Mouse (Mus musculus): ENCODE measurements at regions not wholly inside any gene's neighbourhood (a gene's known extent, or its start where the extent isn't known, plus 50 kb on each side); places are given as distances from the start of the nearest gene placed in this dataset.

DNA sequence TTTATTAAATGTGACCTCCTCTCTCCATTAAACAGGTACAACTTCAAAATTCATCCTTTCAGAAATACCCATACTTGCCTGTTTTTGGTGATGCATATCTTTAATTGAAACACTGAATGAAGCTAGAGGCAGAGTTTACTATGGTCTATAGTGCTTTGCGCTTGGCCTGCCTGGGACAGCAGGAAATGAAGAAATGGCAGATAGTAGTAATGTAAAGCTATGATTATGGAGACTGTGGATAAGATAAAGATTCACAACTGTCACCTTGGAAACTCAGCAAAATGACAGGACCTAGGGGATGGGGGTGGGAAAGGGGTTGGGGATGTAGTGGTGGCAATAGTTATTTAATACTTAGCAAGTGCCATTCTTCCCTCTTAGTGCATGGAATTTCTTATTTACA is 352.7 kb upstream of the Mgat4c start:
- WGBS: 93% methylated on average over 1 of the region's 1 CpGs
- H3K27ac ChIP-seq (ENCODE audit: low read depth, low read length): no peak overlapping the region
- ATAC-seq (replicated peaks; ENCODE audit: low FRiP score) (no peak), DNase-seq (ENCODE audit: low spot score) (no peak)
- H3K4me3 ChIP-seq (ENCODE audit: low read depth, low read length): no peak overlapping the region
- H3K9ac ChIP-seq (ENCODE audit: low read length): no peak overlapping the region
- no peaks in the 10 kb centered on the region for H3K4me1 ChIP-seq (replicated peaks; ENCODE audit: control insufficient read depth, insufficient read depth, low read length)
- no peaks in the 10 kb centered on the region for H3K36me3 ChIP-seq (ENCODE audit: control insufficient read depth, insufficient read depth, low read length)
- H3K27me3 ChIP-seq (ENCODE audit: control insufficient read depth, insufficient read depth, low read length): no peaks in the 10 kb centered on the region
- no peaks in the 10 kb centered on the region for H3K9me3 ChIP-seq (ENCODE audit: control insufficient read depth, low read length)
- no peak overlapping the region for H3K4me2 ChIP-seq (ENCODE audit: low read depth, low read length, severe bottlenecking)

DNA sequence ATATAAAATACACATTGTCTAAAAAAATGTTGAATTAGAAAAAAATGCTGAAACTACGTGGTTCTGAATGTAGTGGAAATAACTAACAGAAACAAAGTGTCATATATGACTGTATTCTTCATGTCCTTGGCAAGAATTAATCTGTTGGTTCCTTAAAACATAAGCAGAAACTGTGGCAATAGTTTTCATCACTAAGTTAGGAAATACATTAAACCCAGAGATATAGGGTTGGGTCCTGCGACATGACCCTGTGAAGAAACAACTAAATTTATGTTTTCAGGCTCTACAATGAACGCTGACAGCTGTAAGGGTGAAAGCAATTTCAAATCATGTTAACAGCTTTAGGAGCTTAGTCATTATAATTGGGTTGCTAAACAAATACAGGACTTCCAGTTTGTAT is 351.2 kb upstream of the Mgat4c start:
- no peak overlapping the region for H3K9ac ChIP-seq (ENCODE audit: low read length)
- WGBS: 82% methylated on average over 3 of the region's 3 CpGs
- DNase-seq (ENCODE audit: low spot score): no peak
- H3K4me1 ChIP-seq (replicated peaks; ENCODE audit: control insufficient read depth, insufficient read depth, low read length): no peaks in the 10 kb centered on the region
- H3K4me3 ChIP-seq (ENCODE audit: low read depth, low read length): no peak overlapping the region
- no peak overlapping the region for H3K4me2 ChIP-seq (ENCODE audit: low read depth, low read length, severe bottlenecking)
- H3K36me3 ChIP-seq (ENCODE audit: control insufficient read depth, insufficient read depth, low read length): no peaks in the 10 kb centered on the region
- H3K27me3 ChIP-seq (ENCODE audit: control insufficient read depth, insufficient read depth, low read length): no peaks in the 10 kb centered on the region
- no peaks in the 10 kb centered on the region for H3K9me3 ChIP-seq (ENCODE audit: control insufficient read depth, low read length)
- no peak for ATAC-seq (replicated peaks; ENCODE audit: low FRiP score)
- no peak overlapping the region for H3K27ac ChIP-seq (ENCODE audit: low read depth, low read length)

DNA sequence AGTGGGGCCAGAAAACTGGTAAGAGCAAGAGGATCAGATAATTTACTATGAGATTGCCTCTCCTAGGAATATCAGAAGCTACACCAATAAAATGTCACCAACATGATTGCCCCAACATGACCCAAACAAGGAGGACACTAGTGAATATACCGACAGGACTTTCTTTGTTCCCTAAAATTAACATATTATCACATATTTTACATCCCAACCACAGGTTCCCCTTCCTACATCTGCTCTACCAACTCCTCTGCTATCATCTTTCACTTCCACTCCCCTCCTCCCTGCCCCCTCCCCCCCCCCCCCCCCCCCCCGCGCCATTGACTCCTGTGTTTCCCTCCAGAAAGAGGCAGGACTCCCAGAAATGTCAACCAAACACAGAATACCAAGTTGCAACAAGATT is 346.2 kb upstream of the Mgat4c start:
- Histone ChIP-seq H3K36me3 (ENCODE audit: control insufficient read depth, insufficient read depth, low read length) (no peaks in the 10 kb centered on the region), H3K4me2 (ENCODE audit: low read depth, low read length, severe bottlenecking) (no peak overlapping the region), H3K27ac (ENCODE audit: low read depth, low read length) (no peak overlapping the region), H3K4me1 (replicated peaks; ENCODE audit: control insufficient read depth, insufficient read depth, low read length) (no peaks in the 10 kb centered on the region), H3K9me3 (ENCODE audit: control insufficient read depth, low read length) (no peaks in the 10 kb centered on the region), H3K4me3 (ENCODE audit: low read depth, low read length) (no peak overlapping the region), H3K27me3 (ENCODE audit: control insufficient read depth, insufficient read depth, low read length) (no peaks in the 10 kb centered on the region), H3K9ac (ENCODE audit: low read length) (no peak overlapping the region)
- ATAC-seq (replicated peaks; ENCODE audit: low FRiP score) (no peak), DNase-seq (ENCODE audit: low spot score) (no peak)
- 83% methylated on average over 1 of the region's 3 CpGs for WGBS

DNA sequence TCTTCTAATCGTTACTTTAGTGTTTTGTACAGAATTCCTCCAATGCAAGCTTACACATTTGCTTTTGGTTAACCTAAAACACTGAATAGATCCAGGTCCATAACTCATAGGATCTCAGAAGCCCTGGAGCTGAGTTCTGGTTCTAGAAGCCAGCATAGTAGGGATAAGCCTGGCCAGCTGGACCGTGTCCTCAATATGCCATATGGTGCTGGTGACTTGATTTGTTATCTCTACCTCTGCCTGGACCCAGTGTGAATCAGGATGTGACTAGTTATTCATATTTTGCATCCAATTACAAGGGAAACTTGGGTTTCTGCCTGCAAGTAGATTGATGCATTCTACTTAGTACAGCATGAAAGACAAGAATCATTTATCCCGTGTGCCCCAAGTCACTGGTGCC is 341.7 kb upstream of the Mgat4c start:
- no peaks in the 10 kb centered on the region for H3K9me3 ChIP-seq (ENCODE audit: control insufficient read depth, low read length)
- WGBS: 81% methylated on average over 3 of the region's 3 CpGs
- no peak overlapping the region for H3K9ac ChIP-seq (ENCODE audit: low read length)

DNA sequence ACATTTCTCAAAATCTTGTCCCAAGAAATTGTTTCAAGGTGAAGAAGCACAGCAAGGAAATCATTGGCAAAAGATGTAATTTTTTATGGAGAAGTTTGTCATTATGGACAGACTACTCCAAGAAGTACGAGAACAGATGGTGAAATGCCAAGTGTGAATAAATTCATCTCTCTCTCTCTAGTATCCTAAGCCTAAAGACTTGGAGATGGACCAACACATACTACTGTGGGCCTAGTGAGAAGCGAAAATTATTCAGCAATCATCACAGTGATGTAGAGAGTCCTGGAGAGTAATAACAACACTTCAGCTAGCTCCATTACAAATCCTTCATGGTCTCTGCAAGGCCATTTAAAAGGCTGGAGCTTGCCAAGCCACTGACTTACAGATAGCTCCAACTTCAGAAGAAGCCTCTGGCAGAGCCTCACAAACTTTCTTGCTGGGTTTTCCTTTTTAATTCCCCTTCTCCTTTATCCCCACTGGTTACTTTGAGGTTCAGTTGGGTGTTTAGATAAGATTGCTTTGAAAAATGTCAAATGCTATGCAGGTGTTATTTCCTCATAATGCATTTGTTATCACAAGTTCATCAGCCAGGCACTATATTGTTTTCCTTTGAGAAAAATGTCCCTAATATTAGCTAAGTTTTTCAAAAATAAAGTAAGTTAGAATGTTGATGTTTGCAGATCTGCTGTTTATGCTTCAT is 330.9 kb upstream of the Mgat4c start:
- ATAC-seq (replicated peaks; ENCODE audit: low FRiP score): no peak
- 86% methylated on average over 2 of the region's 2 CpGs for WGBS
- no peaks in the 10 kb centered on the region for H3K27me3 ChIP-seq (ENCODE audit: control insufficient read depth, insufficient read depth, low read length)

More for the DNA sequence above, 341.7 kb upstream of the Mgat4c start:
- no peak overlapping the region for H3K4me3 ChIP-seq (ENCODE audit: low read depth, low read length)
- H3K27me3 ChIP-seq (ENCODE audit: control insufficient read depth, insufficient read depth, low read length): no peaks in the 10 kb centered on the region
- H3K27ac ChIP-seq (ENCODE audit: low read depth, low read length): no peak overlapping the region
- H3K4me2 ChIP-seq (ENCODE audit: low read depth, low read length, severe bottlenecking): no peak overlapping the region
- no peaks in the 10 kb centered on the region for H3K36me3 ChIP-seq (ENCODE audit: control insufficient read depth, insufficient read depth, low read length)
- no peaks in the 10 kb centered on the region for H3K4me1 ChIP-seq (replicated peaks; ENCODE audit: control insufficient read depth, insufficient read depth, low read length)
- DNase-seq (ENCODE audit: low spot score): no peak
- no peak for ATAC-seq (replicated peaks; ENCODE audit: low FRiP score)

DNA sequence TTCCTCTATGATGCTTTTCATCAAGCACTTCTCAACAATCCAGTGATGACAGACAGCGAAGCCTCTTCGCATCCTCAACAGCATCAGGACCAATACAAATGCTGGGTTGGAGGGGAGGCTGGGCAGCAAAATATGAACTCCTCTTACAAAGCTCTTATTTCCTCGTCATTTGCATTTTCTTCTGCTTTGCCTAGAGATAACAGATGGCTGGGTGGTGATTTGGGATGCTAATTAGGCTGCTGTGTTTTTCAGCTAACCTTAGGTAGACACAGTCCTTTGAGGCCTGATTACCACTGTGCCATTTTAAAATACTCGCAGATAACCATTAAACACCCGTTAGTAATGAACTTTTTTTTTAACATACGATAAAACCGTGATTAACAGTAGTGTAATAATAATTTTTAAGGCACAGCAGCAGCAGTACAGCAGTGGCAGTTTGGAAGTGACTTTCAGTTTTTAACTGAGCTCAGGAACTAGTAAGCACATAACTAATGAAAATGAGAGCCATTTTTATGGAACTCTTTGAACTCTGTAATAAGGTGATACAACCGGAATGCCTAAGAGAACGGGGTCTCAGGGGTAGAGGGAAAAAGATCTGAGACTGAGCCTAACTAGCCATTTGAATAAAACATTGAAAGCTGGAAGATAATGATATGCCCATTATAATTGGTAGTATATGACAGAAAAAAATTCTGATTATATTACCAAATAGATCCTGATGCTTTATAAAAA is 307.3 kb upstream of the Mgat4c start:
- Histone ChIP-seq H3K4me1 (replicated peaks; ENCODE audit: control insufficient read depth, insufficient read depth, low read length) (no peaks in the 10 kb centered on the region), H3K4me2 (ENCODE audit: low read depth, low read length, severe bottlenecking) (no peak overlapping the region), H3K36me3 (ENCODE audit: control insufficient read depth, insufficient read depth, low read length) (no peaks in the 10 kb centered on the region), H3K9ac (ENCODE audit: low read length) (no peak overlapping the region), H3K4me3 (ENCODE audit: low read depth, low read length) (no peak overlapping the region), H3K9me3 (ENCODE audit: control insufficient read depth, low read length) (no peaks in the 10 kb centered on the region), H3K27me3 (ENCODE audit: control insufficient read depth, insufficient read depth, low read length) (no peaks in the 10 kb centered on the region), H3K27ac (ENCODE audit: low read depth, low read length) (peak overlapping the region; percentile 25; the same call in 1 of the 2 replicates)
- WGBS: 72% methylated on average over 9 of the region's 9 CpGs
- ATAC-seq (replicated peaks; ENCODE audit: low FRiP score) (peak; percentile 86), DNase-seq (ENCODE audit: low spot score) (no peak)

More for the DNA sequence above, 330.9 kb upstream of the Mgat4c start:
- DNase-seq (ENCODE audit: low spot score): no peak
- no peak overlapping the region for H3K4me2 ChIP-seq (ENCODE audit: low read depth, low read length, severe bottlenecking)
- H3K36me3 ChIP-seq (ENCODE audit: control insufficient read depth, insufficient read depth, low read length): no peaks in the 10 kb centered on the region
- H3K4me3 ChIP-seq (ENCODE audit: low read depth, low read length): no peak overlapping the region
- H3K9me3 ChIP-seq (ENCODE audit: control insufficient read depth, low read length): no peaks in the 10 kb centered on the region
- no peak overlapping the region for H3K9ac ChIP-seq (ENCODE audit: low read length)
- no peak overlapping the region for H3K27ac ChIP-seq (ENCODE audit: low read depth, low read length)
- H3K4me1 ChIP-seq (replicated peaks; ENCODE audit: control insufficient read depth, insufficient read depth, low read length): no peaks in the 10 kb centered on the region

DNA sequence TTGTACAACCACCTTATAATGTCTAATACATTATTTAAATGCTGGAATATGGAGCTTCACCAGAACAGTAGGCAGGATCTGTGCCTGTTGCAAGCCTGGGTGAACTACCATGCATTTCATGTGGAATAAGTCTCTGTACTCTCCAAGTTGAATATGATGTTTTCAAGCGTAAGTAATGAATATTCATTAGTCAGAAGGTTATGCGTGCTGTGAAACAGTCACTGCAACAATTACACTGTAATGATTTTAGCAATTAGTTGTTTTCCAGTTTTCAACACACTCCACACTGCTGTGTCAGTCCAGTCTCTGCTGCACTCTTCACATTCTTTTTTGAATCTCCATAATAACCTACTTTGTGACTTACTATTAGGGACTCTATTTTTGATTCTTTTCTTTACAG is 287.9 kb upstream of the Mgat4c start:
- H3K36me3 ChIP-seq (ENCODE audit: control insufficient read depth, insufficient read depth, low read length): no peaks in the 10 kb centered on the region
- no peak overlapping the region for H3K27ac ChIP-seq (ENCODE audit: low read depth, low read length)
- DNase-seq (ENCODE audit: low spot score): no peak
- no peak overlapping the region for H3K9ac ChIP-seq (ENCODE audit: low read length)
- H3K9me3 ChIP-seq (ENCODE audit: control insufficient read depth, low read length): no peaks in the 10 kb centered on the region
- peak; percentile 48; the same call in 1 of the 2 replicates for ATAC-seq (replicated peaks; ENCODE audit: low FRiP score)
- WGBS: 48% methylated on average over 2 of the region's 2 CpGs
- no peaks in the 10 kb centered on the region for H3K4me1 ChIP-seq (replicated peaks; ENCODE audit: control insufficient read depth, insufficient read depth, low read length)
- H3K27me3 ChIP-seq (ENCODE audit: control insufficient read depth, insufficient read depth, low read length): no peaks in the 10 kb centered on the region
- H3K4me3 ChIP-seq (ENCODE audit: low read depth, low read length): no peak overlapping the region
- no peak overlapping the region for H3K4me2 ChIP-seq (ENCODE audit: low read depth, low read length, severe bottlenecking)

DNA sequence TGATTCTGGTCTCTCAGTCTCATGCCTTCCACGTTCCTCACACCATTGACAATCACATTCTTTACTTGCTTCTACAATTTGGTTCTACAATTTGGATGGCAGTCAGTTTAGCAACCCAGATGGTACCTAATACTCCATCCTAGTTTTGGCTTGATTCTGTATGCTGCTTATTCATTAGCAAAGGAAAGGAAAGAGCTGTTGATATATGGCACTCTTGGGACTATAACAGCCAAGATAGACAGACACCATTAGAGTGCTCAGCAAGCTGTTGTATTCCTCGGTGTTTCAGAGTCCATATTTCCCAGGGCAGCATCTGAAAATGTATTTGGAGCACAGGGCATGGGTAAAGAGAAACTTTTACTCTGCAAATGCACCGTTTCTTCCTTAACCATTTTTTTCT is 282.1 kb upstream of the Mgat4c start:
- ATAC-seq (replicated peaks; ENCODE audit: low FRiP score) (no peak), DNase-seq (ENCODE audit: low spot score) (no peak)
- Histone ChIP-seq H3K36me3 (ENCODE audit: control insufficient read depth, insufficient read depth, low read length) (no peaks in the 10 kb centered on the region), H3K27ac (ENCODE audit: low read depth, low read length) (no peak overlapping the region), H3K9ac (ENCODE audit: low read length) (no peak overlapping the region), H3K27me3 (ENCODE audit: control insufficient read depth, insufficient read depth, low read length) (no peaks in the 10 kb centered on the region), H3K4me2 (ENCODE audit: low read depth, low read length, severe bottlenecking) (no peak overlapping the region), H3K9me3 (ENCODE audit: control insufficient read depth, low read length) (no peaks in the 10 kb centered on the region), H3K4me1 (replicated peaks; ENCODE audit: control insufficient read depth, insufficient read depth, low read length) (no peaks in the 10 kb centered on the region), H3K4me3 (ENCODE audit: low read depth, low read length) (no peak overlapping the region)
- 79% methylated on average over 3 of the region's 3 CpGs for WGBS

DNA sequence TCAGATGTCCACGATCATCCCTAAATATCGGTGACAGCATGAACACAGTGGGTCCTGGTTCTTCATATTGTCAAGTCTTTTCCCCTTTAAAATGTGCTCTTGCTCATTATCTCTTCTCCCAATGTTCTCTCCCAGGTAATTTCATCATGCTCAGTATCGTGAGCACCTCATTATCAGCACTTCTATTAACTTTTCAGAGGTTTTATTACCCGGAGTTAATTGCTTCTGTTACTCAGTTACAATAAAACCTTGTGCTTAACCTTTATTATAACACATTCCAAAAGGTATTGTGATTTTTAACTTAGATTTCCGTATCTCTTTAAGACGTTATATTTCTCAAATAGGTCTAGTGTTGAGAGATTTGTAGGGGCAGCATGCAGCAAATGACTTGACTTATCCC is 266.0 kb upstream of the Mgat4c start:
- no peak overlapping the region for H3K4me3 ChIP-seq (ENCODE audit: low read depth, low read length)
- no peaks in the 10 kb centered on the region for H3K36me3 ChIP-seq (ENCODE audit: control insufficient read depth, insufficient read depth, low read length)
- no peaks in the 10 kb centered on the region for H3K4me1 ChIP-seq (replicated peaks; ENCODE audit: control insufficient read depth, insufficient read depth, low read length)
- H3K9me3 ChIP-seq (ENCODE audit: control insufficient read depth, low read length): no peaks in the 10 kb centered on the region
- no peak overlapping the region for H3K4me2 ChIP-seq (ENCODE audit: low read depth, low read length, severe bottlenecking)
- ATAC-seq (replicated peaks; ENCODE audit: low FRiP score) (no peak), DNase-seq (ENCODE audit: low spot score) (no peak)
- no peak overlapping the region for H3K27ac ChIP-seq (ENCODE audit: low read depth, low read length)
- no peaks in the 10 kb centered on the region for H3K27me3 ChIP-seq (ENCODE audit: control insufficient read depth, insufficient read depth, low read length)
- no peak overlapping the region for H3K9ac ChIP-seq (ENCODE audit: low read length)
- 87% methylated on average over 6 of the region's 6 CpGs for WGBS
